Mouse (Mus musculus): ENCODE data around the gene Mxd3. TPM values are rescaled to one million over a fixed set of nuclear protein-coding genes. Genes with fewer than 3 reads are reported as not detected.

Gene Mxd3
- polyA plus RNA-seq (2015; fragmentation: Nextera tagmentation; extraction: Ambion mirVana) = 21.1 and 22.1 TPM in 2 replicates

DNA sequence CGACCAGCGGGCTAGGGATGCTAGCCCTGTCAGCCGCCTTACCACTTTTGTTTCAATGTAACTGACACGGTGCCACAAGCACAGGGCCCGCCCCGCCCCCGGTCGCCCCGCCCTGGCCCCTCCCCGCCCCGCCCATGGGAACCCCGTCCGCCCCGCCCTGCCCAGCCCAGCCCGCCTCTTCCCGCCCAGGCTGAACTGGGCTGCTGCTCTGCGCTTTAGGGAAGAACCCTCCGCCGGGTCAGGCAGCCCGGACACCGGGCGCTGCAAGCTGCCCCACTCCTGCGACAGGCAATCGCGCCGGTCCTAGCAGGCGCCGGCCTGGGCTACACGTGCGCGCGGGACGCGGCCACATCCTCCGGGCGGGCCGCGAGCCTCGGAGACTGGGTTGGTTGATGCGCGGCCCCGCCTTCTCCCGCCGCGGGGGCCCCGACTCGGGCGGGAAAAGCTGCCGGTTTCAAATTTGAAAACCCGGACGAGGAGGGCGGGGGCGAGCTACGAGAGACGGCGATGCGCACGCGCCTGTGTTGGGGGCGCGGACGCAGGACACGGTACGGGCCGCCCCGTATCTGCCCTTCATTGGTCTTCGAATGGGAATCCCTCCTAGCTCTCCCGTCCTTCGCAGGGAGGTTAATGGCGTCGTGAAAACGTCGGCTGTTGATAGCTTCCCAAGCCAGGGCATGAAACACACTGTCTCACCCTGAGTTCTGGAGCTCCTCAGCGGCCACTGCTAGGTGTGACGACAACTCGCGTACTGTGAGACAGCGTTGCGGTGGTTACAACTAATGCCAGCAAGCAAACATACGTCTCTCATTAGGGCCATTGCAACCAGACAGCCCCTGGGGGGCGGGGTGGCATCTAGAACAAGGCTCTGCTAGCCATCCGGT, at the start of gene Mxd3:
Gene Mxd3 (minus strand): TSS at position 141 of the 884 bp plus-strand sequence.
- Histone ChIP-seq H3K36me3 (peaks cover 18% of the 10 kb centered on the region), H3K4me2 (peak within 1 kb of the TSS; percentile 95), H3K4me1 (peaks cover 48% of the 10 kb centered on the region), H3K27me3 (replicated peaks) (peaks cover 3% of the 10 kb centered on the region; the same call in 1 of the 2 replicates), H3K9me3 (no peaks in the 10 kb centered on the region), H3K4me3 (peak within 1 kb of the TSS; percentile 83), H3K9ac (peak within 1 kb of the TSS; percentile 86), H3K27ac (replicated peaks) (peak within 1 kb of the TSS; percentile 90)
- peak; percentile 81 for ATAC-seq (ENCODE audit: extremely low read depth, insufficient number of reproducible peaks, low FRiP score, low TSS enrichment)
- under 1% methylated on average over 82 of the region's 82 CpGs for WGBS

DNA sequence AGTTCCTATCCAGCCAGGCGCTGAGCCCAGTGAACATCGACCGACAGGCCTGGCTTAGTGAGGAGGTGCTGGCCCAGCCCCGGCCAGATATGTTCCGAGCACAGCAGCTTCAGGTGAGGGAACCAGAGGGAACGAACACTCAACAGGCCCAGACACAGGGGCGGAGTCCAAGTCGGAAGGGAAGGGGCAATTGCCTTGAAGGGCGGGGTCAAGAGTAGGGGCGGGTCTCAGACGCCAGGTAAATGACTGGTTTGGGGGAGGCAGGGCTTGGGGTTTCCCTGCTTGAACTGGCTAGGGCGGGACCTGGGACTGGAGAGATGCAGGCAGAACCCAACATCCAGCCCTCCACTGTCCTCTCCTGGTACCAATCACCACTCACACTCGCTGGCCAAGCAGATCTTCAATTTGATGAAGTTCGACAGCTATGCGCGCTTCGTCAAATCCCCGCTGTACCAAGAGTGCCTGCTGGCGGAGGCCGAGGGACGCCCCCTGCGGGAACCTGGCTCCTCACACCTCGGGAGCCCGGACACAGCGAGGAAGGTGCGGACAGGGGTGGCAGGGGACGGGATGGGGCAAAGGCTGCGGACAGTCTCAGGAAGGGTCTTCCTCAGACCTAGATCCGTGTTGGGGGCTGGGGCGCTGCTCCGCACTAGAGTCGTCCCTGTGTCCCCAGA, 49.4 kb upstream of the Mxd3 start:
- Histone ChIP-seq H3K4me2 (peak overlapping the region; percentile 24), H3K27me3 (replicated peaks) (peaks cover 95% of the 10 kb centered on the region), H3K36me3 (no peaks in the 10 kb centered on the region), H3K4me1 (peaks cover 5% of the 10 kb centered on the region; the same call in 1 of the 2 replicates), H3K9me3 (no peaks in the 10 kb centered on the region), H3K9ac (no peak overlapping the region), H3K4me3 (peak overlapping the region; percentile 6), H3K27ac (replicated peaks) (no peak overlapping the region)
- no peak for ATAC-seq (ENCODE audit: extremely low read depth, insufficient number of reproducible peaks, low FRiP score, low TSS enrichment)
- 7% methylated on average over 32 of the region's 32 CpGs for WGBS

DNA sequence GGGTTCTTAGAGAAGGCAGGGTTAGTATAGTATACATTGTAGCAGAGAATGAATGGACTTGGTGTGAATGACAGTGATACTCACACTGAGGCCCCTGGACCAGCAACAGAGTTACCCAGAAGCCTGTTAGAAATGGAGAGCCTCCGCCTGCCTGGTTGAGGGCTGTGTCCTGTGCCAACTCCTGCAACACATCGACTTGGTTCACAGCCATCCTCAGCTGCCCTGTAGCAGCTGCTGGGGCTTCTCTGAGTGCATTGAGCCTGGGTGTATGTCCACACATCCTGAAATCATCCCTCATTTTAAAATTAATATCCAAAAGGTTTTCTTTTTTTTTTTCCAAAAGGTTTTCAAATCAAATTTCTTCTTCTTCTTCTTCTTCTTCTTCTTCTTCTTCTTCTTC, 46.3 kb upstream of the Mxd3 start:
- no peak for ATAC-seq (ENCODE audit: extremely low read depth, insufficient number of reproducible peaks, low FRiP score, low TSS enrichment)
- Histone ChIP-seq H3K27ac (replicated peaks) (no peak overlapping the region), H3K27me3 (replicated peaks) (peaks cover 95% of the 10 kb centered on the region), H3K4me2 (no peak overlapping the region), H3K9me3 (no peaks in the 10 kb centered on the region), H3K36me3 (no peaks in the 10 kb centered on the region), H3K4me1 (peaks cover 5% of the 10 kb centered on the region; the same call in 1 of the 2 replicates), H3K9ac (no peak overlapping the region), H3K4me3 (no peak overlapping the region)
- WGBS = 57% methylated on average over 2 of the region's 2 CpGs

DNA sequence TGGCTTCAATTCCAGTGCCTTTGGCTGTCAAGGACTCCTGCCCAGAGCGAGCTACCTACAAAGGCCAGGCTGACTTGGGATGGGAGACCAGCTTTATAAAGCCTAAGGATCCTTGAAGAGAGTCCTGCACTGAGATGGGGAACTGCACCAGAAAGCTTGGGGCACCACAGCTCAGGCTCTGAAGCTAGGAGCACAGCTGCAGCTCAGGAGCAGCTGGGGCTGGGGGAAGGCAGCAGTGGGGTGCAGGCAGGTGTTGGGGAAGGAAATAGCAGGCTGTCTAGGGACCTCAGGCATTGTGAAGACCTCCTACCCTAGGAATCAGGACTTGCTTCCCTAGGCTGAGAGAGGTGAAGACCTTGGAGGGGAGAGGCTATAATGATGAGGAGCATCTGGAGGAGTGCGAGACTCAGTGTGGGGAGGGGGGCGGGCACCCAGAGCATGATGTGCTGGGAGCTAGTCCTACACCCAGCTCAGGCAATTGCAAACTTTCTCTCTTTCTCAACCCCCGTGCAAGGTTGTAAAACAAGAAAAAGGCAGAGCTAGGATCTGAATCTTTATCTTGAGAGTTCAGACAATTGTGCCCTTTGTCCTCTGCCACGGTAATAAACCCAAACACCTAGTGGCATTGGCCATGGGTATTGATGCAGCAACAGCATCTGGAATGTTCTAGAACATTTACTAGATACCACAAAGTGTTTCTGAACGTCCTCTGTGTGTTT, 44.7 kb upstream of the Mxd3 start:
- 55% methylated on average over 6 of the region's 6 CpGs for WGBS
- Histone ChIP-seq H3K4me3 (no peak overlapping the region), H3K36me3 (no peaks in the 10 kb centered on the region), H3K27me3 (replicated peaks) (peaks cover 94% of the 10 kb centered on the region), H3K4me2 (no peak overlapping the region), H3K27ac (replicated peaks) (no peak overlapping the region), H3K9me3 (no peaks in the 10 kb centered on the region), H3K9ac (no peak overlapping the region), H3K4me1 (peaks cover 13% of the 10 kb centered on the region)
- no peak for ATAC-seq (ENCODE audit: extremely low read depth, insufficient number of reproducible peaks, low FRiP score, low TSS enrichment)

DNA sequence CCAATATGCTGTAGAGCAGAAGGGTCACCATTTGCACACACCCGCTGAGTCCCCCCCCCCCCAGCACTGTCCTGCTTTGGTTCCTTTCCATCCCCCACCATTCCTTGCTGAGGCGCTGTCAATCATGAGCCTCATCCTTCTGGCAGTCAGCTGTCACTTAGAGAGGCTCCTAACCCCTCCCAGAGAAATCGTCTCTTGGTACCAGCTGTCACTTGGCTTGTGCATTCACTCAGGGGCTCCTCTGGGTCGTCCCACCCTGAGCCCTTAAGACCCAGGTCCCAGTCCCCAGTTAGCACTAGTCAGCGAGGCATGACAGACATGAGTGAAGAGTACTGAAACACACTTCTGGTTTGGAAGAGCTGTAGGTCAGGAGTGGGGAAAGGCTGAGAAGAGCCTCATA, 42.1 kb upstream of the Mxd3 start:
- peaks cover 87% of the 10 kb centered on the region for H3K27me3 ChIP-seq (replicated peaks)
- H3K4me2 ChIP-seq = no peak overlapping the region
- ATAC-seq (ENCODE audit: extremely low read depth, insufficient number of reproducible peaks, low FRiP score, low TSS enrichment) = no peak
- H3K36me3 ChIP-seq = no peaks in the 10 kb centered on the region
- 50% methylated on average over 4 of the region's 5 CpGs for WGBS
- H3K4me3 ChIP-seq = no peak overlapping the region
- H3K27ac ChIP-seq (replicated peaks) = no peak overlapping the region
- H3K9ac ChIP-seq = no peak overlapping the region
- peaks cover 10% of the 10 kb centered on the region; the same call in 1 of the 2 replicates for H3K4me1 ChIP-seq
- H3K9me3 ChIP-seq = no peaks in the 10 kb centered on the region

DNA sequence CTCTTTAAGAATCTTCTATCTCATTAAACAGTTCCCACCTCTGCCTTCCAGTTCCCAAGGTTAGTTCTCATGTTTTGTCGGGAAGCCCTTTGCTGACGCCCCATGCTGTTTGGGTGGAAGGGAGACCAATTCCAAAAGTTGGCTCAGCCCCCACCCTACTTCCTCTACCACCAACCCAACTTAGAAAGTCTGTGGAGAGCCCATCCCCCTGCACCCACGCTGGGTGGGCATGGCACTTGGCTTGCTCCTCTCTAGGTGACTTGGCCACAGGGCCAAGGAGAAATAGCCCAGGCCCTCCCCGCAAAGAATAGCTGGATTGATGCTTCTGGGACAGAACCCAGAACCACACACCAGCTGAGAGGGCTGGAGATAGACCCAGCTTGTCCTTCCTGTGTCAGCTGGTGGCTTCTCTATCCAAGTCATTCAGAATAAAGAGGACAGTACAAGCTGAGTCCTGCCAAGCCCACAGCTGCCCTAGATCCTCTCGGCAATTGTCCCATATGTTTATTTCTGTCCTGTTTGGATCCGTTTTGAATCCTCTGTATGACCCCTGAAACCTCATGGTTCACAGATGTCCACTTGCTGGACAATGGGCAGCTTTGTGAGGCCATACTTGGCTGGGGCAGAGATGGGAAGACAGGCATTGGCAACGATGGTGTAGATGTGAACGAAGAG, 41.5 kb upstream of the Mxd3 start:
- Histone ChIP-seq H3K4me1 (peaks cover 10% of the 10 kb centered on the region; the same call in 1 of the 2 replicates), H3K27ac (replicated peaks) (no peak overlapping the region), H3K9me3 (no peaks in the 10 kb centered on the region), H3K4me2 (no peak overlapping the region), H3K4me3 (no peak overlapping the region), H3K36me3 (no peaks in the 10 kb centered on the region), H3K27me3 (replicated peaks) (peaks cover 82% of the 10 kb centered on the region), H3K9ac (no peak overlapping the region)
- ATAC-seq (ENCODE audit: extremely low read depth, insufficient number of reproducible peaks, low FRiP score, low TSS enrichment) = no peak
- 65% methylated on average over 8 of the region's 8 CpGs for WGBS

DNA sequence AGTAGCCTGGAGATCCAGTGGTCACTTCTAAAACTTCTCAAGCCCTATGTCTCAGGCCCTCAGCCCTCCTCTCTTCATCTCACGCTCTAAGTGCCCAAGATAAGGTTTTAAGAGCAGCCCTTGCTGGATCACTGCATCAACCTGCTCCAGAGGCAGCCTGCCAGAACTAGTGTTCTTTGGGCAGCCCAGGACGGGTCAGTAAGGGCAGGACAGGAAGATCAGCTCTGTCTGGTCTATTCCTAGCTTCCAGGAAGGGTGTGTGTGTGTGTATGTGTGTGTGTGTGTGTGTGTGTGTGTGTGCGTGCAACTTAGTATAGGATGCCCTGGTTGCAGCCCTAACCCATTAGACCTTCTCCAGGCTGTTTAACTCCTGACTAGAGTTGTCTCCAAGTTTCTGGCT, 40.6 kb upstream of the Mxd3 start:
- H3K4me3 ChIP-seq = no peak overlapping the region
- peak overlapping the region; percentile 34; the same call in 1 of the 2 replicates for H3K4me2 ChIP-seq

DNA sequence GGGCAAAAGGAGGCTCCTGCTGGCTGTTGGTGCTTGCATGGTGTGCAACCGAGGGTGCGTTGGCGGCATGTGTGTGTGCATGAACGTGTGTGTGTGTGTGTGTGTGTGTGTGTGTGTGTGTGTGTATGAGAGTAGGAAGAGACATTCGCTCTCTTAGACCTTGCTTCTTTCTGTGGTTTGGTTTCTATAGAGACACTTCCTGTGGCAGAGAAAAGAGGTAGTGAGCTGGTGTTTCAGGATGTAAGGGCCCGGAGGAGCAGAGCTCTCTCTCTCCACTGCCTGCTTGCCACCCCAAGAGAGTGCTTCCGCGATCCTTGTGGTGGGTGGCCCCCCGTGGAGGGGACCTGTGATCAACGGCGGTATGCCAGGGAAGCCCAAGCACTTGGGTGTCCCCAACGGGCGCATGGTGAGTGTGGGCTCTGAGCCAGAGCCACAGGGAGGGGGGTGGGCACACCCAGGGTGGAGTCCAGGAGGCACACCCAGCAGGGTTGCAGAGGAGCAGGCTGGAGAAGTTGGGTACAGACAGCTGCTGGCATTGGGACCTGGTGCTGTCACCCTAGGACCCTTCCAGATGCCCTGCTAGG, 40.0 kb upstream of the Mxd3 start, which contains the start of gene Rgs14:
Gene Rgs14 (plus strand): TSS at position 202 of the 584 bp plus-strand sequence.
- Histone ChIP-seq H3K27me3 (replicated peaks) (peaks cover 81% of the 10 kb centered on the region), H3K9me3 (no peaks in the 10 kb centered on the region), H3K4me2 (peak within 1 kb of the TSS; percentile 34), H3K4me3 (no peak within 1 kb of the TSS), H3K9ac (no peak within 1 kb of the TSS), H3K27ac (replicated peaks) (no peak within 1 kb of the TSS), H3K36me3 (no peaks in the 10 kb centered on the region), H3K4me1 (peaks cover 10% of the 10 kb centered on the region; the same call in 1 of the 2 replicates)
- WGBS = 49% methylated on average over 13 of the region's 13 CpGs
- no peak for ATAC-seq (ENCODE audit: extremely low read depth, insufficient number of reproducible peaks, low FRiP score, low TSS enrichment)

More for the DNA sequence above, 40.6 kb upstream of the Mxd3 start:
- no peak for ATAC-seq (ENCODE audit: extremely low read depth, insufficient number of reproducible peaks, low FRiP score, low TSS enrichment)
- no peaks in the 10 kb centered on the region for H3K36me3 ChIP-seq
- 23% methylated on average over 3 of the region's 3 CpGs for WGBS
- no peaks in the 10 kb centered on the region for H3K9me3 ChIP-seq
- H3K4me1 ChIP-seq = peaks cover 10% of the 10 kb centered on the region; the same call in 1 of the 2 replicates
- peaks cover 81% of the 10 kb centered on the region for H3K27me3 ChIP-seq (replicated peaks)
- H3K27ac ChIP-seq (replicated peaks) = no peak overlapping the region
- no peak overlapping the region for H3K9ac ChIP-seq

DNA sequence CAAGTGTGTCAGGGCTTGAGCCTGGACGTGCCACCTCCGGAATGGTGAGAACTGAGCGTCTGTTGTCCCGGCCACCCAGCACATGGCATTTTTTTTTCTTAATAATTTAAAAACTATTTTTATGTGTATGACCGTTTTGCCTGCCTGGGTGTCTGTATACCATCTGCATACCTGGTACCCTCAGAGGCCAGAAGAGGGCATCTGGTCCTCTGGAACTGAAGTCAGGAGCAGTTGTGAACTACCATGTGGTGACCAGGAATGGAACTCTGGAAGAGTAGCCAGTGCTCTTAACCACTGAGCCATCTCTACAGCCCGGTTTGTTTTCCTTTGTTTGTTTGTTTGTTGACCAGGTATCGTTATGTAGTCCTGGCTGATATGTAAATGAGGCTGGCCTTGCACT, 38.8 kb upstream of the Mxd3 start:
- peaks cover 70% of the 10 kb centered on the region for H3K27me3 ChIP-seq (replicated peaks)
- H3K4me3 ChIP-seq = no peak overlapping the region
- ATAC-seq (ENCODE audit: extremely low read depth, insufficient number of reproducible peaks, low FRiP score, low TSS enrichment) = no peak
- peaks cover 10% of the 10 kb centered on the region; the same call in 1 of the 2 replicates for H3K4me1 ChIP-seq
- H3K27ac ChIP-seq (replicated peaks) = no peak overlapping the region
- H3K9ac ChIP-seq = no peak overlapping the region
- 71% methylated on average over 7 of the region's 7 CpGs for WGBS
- no peaks in the 10 kb centered on the region for H3K36me3 ChIP-seq
- H3K4me2 ChIP-seq = no peak overlapping the region
- no peaks in the 10 kb centered on the region for H3K9me3 ChIP-seq

DNA sequence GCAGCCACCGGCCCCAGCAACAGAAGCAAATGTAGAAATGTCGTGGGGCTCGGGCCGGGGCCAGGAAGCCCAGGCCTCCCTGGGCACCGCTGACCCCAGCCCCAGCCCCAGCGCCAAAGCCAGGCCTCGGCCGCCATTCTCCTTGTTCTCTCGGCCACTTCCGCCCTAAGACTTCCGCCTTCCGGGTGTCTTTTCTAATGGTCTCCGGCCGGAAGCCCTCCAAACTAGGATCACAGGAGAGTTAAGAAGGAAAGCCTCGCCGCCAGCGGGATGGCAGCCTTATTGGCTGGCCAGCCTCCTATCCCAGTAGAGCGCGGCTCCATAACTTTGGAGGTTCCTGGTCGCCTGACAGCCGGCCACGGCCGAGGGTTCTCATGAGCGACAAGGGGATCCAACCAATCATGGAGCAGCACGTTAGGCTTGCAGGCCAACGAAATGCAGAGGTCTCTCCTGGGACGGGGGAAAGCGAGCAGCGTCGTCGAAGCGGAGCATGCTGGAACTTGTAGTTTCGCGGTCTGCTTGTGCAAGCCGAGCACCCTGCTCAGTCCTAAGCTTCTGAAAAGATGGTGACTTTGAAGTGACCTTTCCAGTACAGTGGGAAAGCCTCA, 32.9 kb upstream of the Mxd3 start, which contains the start of gene Lman2:
Gene Lman2 (minus strand): TSS at position 331 of the 608 bp plus-strand sequence.
- Histone ChIP-seq H3K9me3 (no peaks in the 10 kb centered on the region), H3K36me3 (peaks cover 36% of the 10 kb centered on the region), H3K4me2 (peak within 1 kb of the TSS; percentile 91), H3K4me3 (peak within 1 kb of the TSS; percentile 91), H3K9ac (peak within 1 kb of the TSS; percentile 95), H3K27me3 (replicated peaks) (peaks cover 22% of the 10 kb centered on the region), H3K4me1 (peaks cover 29% of the 10 kb centered on the region), H3K27ac (replicated peaks) (peak within 1 kb of the TSS; percentile 91)
- 1% methylated on average over 35 of the region's 35 CpGs for WGBS
- peak; percentile 95 for ATAC-seq (ENCODE audit: extremely low read depth, insufficient number of reproducible peaks, low FRiP score, low TSS enrichment)

Data from heart, embryonic 13.5 days (tissue).